Mouse (Mus musculus): ENCODE measurements around the gene Prss12.

DNA sequence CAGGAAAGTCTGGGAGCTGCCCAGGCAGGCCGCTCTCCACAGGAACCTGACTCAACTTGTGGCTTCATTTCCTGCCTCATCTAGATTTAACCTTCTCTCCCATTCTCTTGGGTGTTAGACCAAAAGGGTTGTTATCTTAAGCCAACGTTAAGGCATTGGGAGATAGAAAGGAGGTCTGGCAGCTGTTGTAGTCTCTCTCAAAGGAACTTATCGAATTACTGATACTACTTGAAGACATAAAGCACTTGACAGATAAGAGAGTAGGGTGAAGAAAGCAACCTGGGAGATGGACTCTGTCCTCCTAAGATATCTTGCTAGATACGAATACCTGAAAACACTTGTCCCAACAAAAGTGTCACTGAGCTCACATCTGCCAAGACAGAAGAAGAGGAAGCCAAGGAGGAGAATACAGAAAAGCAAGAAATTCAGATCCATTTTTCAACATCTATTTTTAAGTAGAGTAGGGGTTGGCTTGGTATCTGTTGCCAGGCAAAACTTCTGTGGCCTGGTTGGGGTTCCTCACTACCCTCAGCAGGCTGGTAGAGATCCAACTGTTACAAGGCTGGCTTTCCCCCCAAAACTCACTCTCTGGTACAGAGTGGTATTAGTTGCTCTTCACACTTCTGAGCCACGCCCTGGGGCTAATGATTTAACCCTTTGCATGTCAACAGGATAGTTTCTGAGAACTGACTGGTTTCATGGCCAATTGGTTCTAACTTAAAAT is 14.6 kb upstream of the Prss12 start:
- TF ChIP-seq CTCF (IDR thresholded peaks at IDR 0.05; ENCODE audit: low read depth, low read length) (no peak), POLR2A (IDR thresholded peaks at IDR 0.05; ENCODE audit: extremely low read depth, insufficient read depth, low read length) (no peak)
